In genomic region chr8:115058193-115058835, GRCm38 (mm10) we compare ENCODE assay signal across 18 mouse cellular contexts.
DNase-seq lines count a peak whose midpoint lies in the region; ATAC-seq lines count a peak whose summit lies in the region.
"Had no signal": no experiment of that assay in that cellular context is flagged by ENCODE, and none has a peak within 500 bp of the region (broad histone marks: within the 10 kb centered on the region; RNA-seq: fewer than 3 reads in every experiment).

No protein-coding gene starts in this region.

- no peak for DNase-seq in embryonic facial prominence, embryonic 11.5 days (ENCODE audit: low spot score)
- no peak for DNase-seq in embryonic facial prominence, embryonic 10.5 days (ENCODE audit: low spot score)
- DNase-seq in limb, embryonic 10.5 days (ENCODE audit: low spot score): no peak
- no peak for DNase-seq in right cerebral cortex, adult 18-20 months
- DNase-seq in kidney, adult 9 months: no peak
- DNase-seq: cerebellum, postnatal 10 days; kidney, adult 2 months; layer of hippocampus, postnatal 36 days; lung, adult 2 months; right cerebral cortex, postnatal 25 days; thymus, postnatal 25 days had no signal

- no peak overlapping the region for H3K27ac ChIP-seq in embryonic facial prominence, embryonic 11.5 days (replicated peaks; ENCODE audit: low read depth, low read length)
- no peak overlapping the region for H3K27ac ChIP-seq in embryonic facial prominence, embryonic 10.5 days (replicated peaks)
- H3K27ac ChIP-seq in limb, embryonic 15.5 days: peak overlapping the region; percentile 33; the same call in 1 of the 2 replicates
- H3K27ac ChIP-seq in limb, embryonic 10.5 days: no peak overlapping the region
- peak overlapping the region; percentile 73 for H3K27ac ChIP-seq in embryonic facial prominence, embryonic 13.5 days
- H3K27ac ChIP-seq in liver, embryonic 16.5 days (ENCODE audit: low read length): no peak overlapping the region
- H3K27ac ChIP-seq: hindbrain, embryonic 15.5 days; macrophage; neural tube, embryonic 13.5 days had no signal

- H3K9ac ChIP-seq in embryonic facial prominence, embryonic 11.5 days (replicated peaks; ENCODE audit: low read length): no peak overlapping the region
- no peak overlapping the region for H3K9ac ChIP-seq in limb, embryonic 15.5 days
- no peak overlapping the region for H3K9ac ChIP-seq in embryonic facial prominence, embryonic 13.5 days
- no peak overlapping the region for H3K9ac ChIP-seq in liver, embryonic 16.5 days (ENCODE audit: low read depth, low read length)
- H3K9ac ChIP-seq: hindbrain, embryonic 15.5 days; neural tube, embryonic 13.5 days had no signal

- no peaks in the 10 kb centered on the region for H3K36me3 ChIP-seq in embryonic facial prominence, embryonic 11.5 days (replicated peaks; ENCODE audit: control insufficient read depth, insufficient read depth, low read depth, low read length)
- no peaks in the 10 kb centered on the region for H3K36me3 ChIP-seq in embryonic facial prominence, embryonic 10.5 days (replicated peaks)
- H3K36me3 ChIP-seq in limb, embryonic 15.5 days: no peaks in the 10 kb centered on the region
- H3K36me3 ChIP-seq in limb, embryonic 10.5 days: no peaks in the 10 kb centered on the region
- H3K36me3 ChIP-seq in embryonic facial prominence, embryonic 13.5 days: no peaks in the 10 kb centered on the region
- H3K36me3 ChIP-seq in liver, embryonic 16.5 days (ENCODE audit: control insufficient read depth, insufficient read depth): no peaks in the 10 kb centered on the region
- H3K36me3 ChIP-seq: hindbrain, embryonic 15.5 days; neural tube, embryonic 13.5 days had no signal

- no peaks in the 10 kb centered on the region for H3K9me3 ChIP-seq in embryonic facial prominence, embryonic 11.5 days (replicated peaks; ENCODE audit: control insufficient read depth, low read length)
- no peaks in the 10 kb centered on the region for H3K9me3 ChIP-seq in embryonic facial prominence, embryonic 10.5 days
- no peaks in the 10 kb centered on the region for H3K9me3 ChIP-seq in limb, embryonic 15.5 days
- H3K9me3 ChIP-seq in limb, embryonic 10.5 days (replicated peaks): no peaks in the 10 kb centered on the region
- no peaks in the 10 kb centered on the region for H3K9me3 ChIP-seq in embryonic facial prominence, embryonic 13.5 days
- no peaks in the 10 kb centered on the region for H3K9me3 ChIP-seq in liver, embryonic 16.5 days (replicated peaks; ENCODE audit: control insufficient read depth, low read length)
- H3K9me3 ChIP-seq: hindbrain, embryonic 15.5 days; neural tube, embryonic 13.5 days had no signal

- no peak overlapping the region for H3K4me2 ChIP-seq in embryonic facial prominence, embryonic 11.5 days (ENCODE audit: low read depth, low read length)
- no peak overlapping the region for H3K4me2 ChIP-seq in limb, embryonic 15.5 days
- no peak overlapping the region for H3K4me2 ChIP-seq in embryonic facial prominence, embryonic 13.5 days
- no peak overlapping the region for H3K4me2 ChIP-seq in liver, embryonic 16.5 days (ENCODE audit: low read depth, low read length)
- H3K4me2 ChIP-seq: hindbrain, embryonic 15.5 days; neural tube, embryonic 13.5 days had no signal

- 89% methylated on average over 12 of the region's 12 CpGs for WGBS in embryonic facial prominence, embryonic 11.5 days
- 87% methylated on average over 12 of the region's 12 CpGs for WGBS in embryonic facial prominence, embryonic 10.5 days
- 84% methylated on average over 12 of the region's 12 CpGs for WGBS in limb, embryonic 15.5 days
- WGBS in limb, embryonic 10.5 days: 92% methylated on average over 12 of the region's 12 CpGs
- WGBS in embryonic facial prominence, embryonic 13.5 days: 80% methylated on average over 12 of the region's 12 CpGs
- 60% methylated on average over 12 of the region's 12 CpGs for WGBS in liver, embryonic 16.5 days (ENCODE audit: insufficient replicate concordance)

- 0 out of 2 replicates have a peak, but pooled peaks have one; percentile 23 for ATAC-seq in embryonic facial prominence, embryonic 11.5 days (replicated peaks; ENCODE audit: insufficient number of reproducible peaks, low FRiP score, low TSS enrichment, low read depth)
- no peak for ATAC-seq in limb, embryonic 15.5 days (ENCODE audit: insufficient number of reproducible peaks, low FRiP score, low TSS enrichment, low read depth)
- ATAC-seq in embryonic facial prominence, embryonic 13.5 days (ENCODE audit: insufficient number of reproducible peaks, insufficient read depth, low FRiP score, low TSS enrichment, low read depth): no peak
- ATAC-seq in liver, embryonic 16.5 days (ENCODE audit: low read depth): peak; percentile 70
- ATAC-seq: forebrain, embryonic 16.5 days had no signal

- H3K4me1 ChIP-seq in embryonic facial prominence, embryonic 11.5 days (ENCODE audit: control insufficient read depth, insufficient read depth, low read length): no peaks in the 10 kb centered on the region
- H3K4me1 ChIP-seq in embryonic facial prominence, embryonic 10.5 days: 0 out of 2 replicates have a peak, but pooled peaks cover 5% of the 10 kb centered on the region
- H3K4me1 ChIP-seq in limb, embryonic 15.5 days: 0 out of 2 replicates have a peak, but pooled peaks cover 4% of the 10 kb centered on the region
- H3K4me1 ChIP-seq in limb, embryonic 10.5 days: no peaks in the 10 kb centered on the region
- peaks cover 11% of the 10 kb centered on the region for H3K4me1 ChIP-seq in embryonic facial prominence, embryonic 13.5 days
- H3K4me1 ChIP-seq in liver, embryonic 16.5 days (ENCODE audit: control insufficient read depth, low read depth, low read length): no peaks in the 10 kb centered on the region
- H3K4me1 ChIP-seq: hindbrain, embryonic 15.5 days; neural tube, embryonic 13.5 days had no signal

- H3K4me3 ChIP-seq in embryonic facial prominence, embryonic 11.5 days (ENCODE audit: low read depth, low read length): no peak overlapping the region
- no peak overlapping the region for H3K4me3 ChIP-seq in embryonic facial prominence, embryonic 10.5 days
- H3K4me3 ChIP-seq in limb, embryonic 15.5 days: no peak overlapping the region
- H3K4me3 ChIP-seq in limb, embryonic 10.5 days: no peak overlapping the region
- no peak overlapping the region for H3K4me3 ChIP-seq in embryonic facial prominence, embryonic 13.5 days
- no peak overlapping the region for H3K4me3 ChIP-seq in liver, embryonic 16.5 days (ENCODE audit: low read depth, low read length)
- H3K4me3 ChIP-seq: hindbrain, embryonic 15.5 days; neural tube, embryonic 13.5 days had no signal

- H3K27me3 ChIP-seq in embryonic facial prominence, embryonic 11.5 days (ENCODE audit: control insufficient read depth, insufficient read depth, low read length): no peaks in the 10 kb centered on the region
- peaks cover 6% of the 10 kb centered on the region; the same call in 1 of the 2 replicates for H3K27me3 ChIP-seq in embryonic facial prominence, embryonic 10.5 days (replicated peaks; ENCODE audit: low read depth, poor library complexity, severe bottlenecking)
- no peaks in the 10 kb centered on the region; the same call in 1 of the 2 replicates for H3K27me3 ChIP-seq in limb, embryonic 15.5 days
- H3K27me3 ChIP-seq in limb, embryonic 10.5 days (ENCODE audit: low read depth, poor library complexity, severe bottlenecking): no peaks in the 10 kb centered on the region
- no peaks in the 10 kb centered on the region for H3K27me3 ChIP-seq in embryonic facial prominence, embryonic 13.5 days
- no peaks in the 10 kb centered on the region for H3K27me3 ChIP-seq in liver, embryonic 16.5 days (ENCODE audit: control insufficient read depth, insufficient read depth, low read depth, low read length)
- H3K27me3 ChIP-seq: hindbrain, embryonic 15.5 days; neural tube, embryonic 13.5 days had no signal

Comparison
In these comparisons a context has a peak if more than half of its experiments do, and no peak if none do; other contexts are left out.
1. ATAC-seq: peak in embryonic facial prominence, embryonic 11.5 days (single experiment) and liver, embryonic 16.5 days (single experiment); none in limb, embryonic 15.5 days (single experiment) and embryonic facial prominence, embryonic 13.5 days (single experiment).
2. H3K27ac ChIP-seq: peak in limb, embryonic 15.5 days (single experiment) and embryonic facial prominence, embryonic 13.5 days (single experiment); none in embryonic facial prominence, embryonic 11.5 days (single experiment), embryonic facial prominence, embryonic 10.5 days (single experiment), limb, embryonic 10.5 days (single experiment) and liver, embryonic 16.5 days (single experiment).